Mouse (Mus musculus): ENCODE results near the gene Zfp941. TPM values are rescaled to one million over a fixed set of nuclear protein-coding genes. Genes with fewer than 3 reads are reported as not detected.
"Not testable (repeated sequence)": the region's sequence is repeated elsewhere in the genome, so short reads cannot be mapped to it uniquely, and the experiment has no call there.

Gene Zfp941
- polyA plus RNA-seq, 1 experiment = 0.13 TPM

- TF ChIP-seq REST (IDR thresholded peaks at IDR 0.05; ENCODE audit: insufficient read depth, insufficient read length) (no peak), MYOG (IDR thresholded peaks at IDR 0.05; ENCODE audit: control insufficient read depth in 1 of 3, insufficient read depth in 1 of 3, insufficient read length in 2 of 3, low read depth in 2 of 3) (no peak), POLR2AphosphoS2 (IDR thresholded peaks at IDR 0.05; ENCODE audit: insufficient read length, low read depth) (no peak), CEBPB (IDR thresholded peaks at IDR 0.05; ENCODE audit: insufficient read depth, poor library complexity, severe bottlenecking) (no peak), TCF3 (IDR thresholded peaks at IDR 0.05; ENCODE audit: insufficient read length, low read depth) (no peak), TCF12 (IDR thresholded peaks at IDR 0.05; ENCODE audit: insufficient read depth, poor library complexity, severe bottlenecking) (no peak), MYOD1 (IDR thresholded peaks at IDR 0.05; ENCODE audit: control insufficient read depth in 1 of 3, insufficient read length in 2 of 3, low read depth in 2 of 3) (no peak), POLR2A (IDR thresholded peaks at IDR 0.05; ENCODE audit: insufficient read length, low read depth) (no peak), USF1 (IDR thresholded peaks at IDR 0.05; ENCODE audit: low read depth) (no peak), E2F4 (IDR thresholded peaks at IDR 0.05; ENCODE audit: insufficient read depth) (no peak), MAX (IDR thresholded peaks at IDR 0.05; ENCODE audit: low read depth) (no peak), SRF (IDR thresholded peaks at IDR 0.05; ENCODE audit: control insufficient read depth, insufficient read length, low read depth) (no peak)
- no peak overlapping the region for H3ac ChIP-seq (ENCODE audit: control insufficient read depth, insufficient read length)
- H3K4me3 ChIP-seq = no peak overlapping the region
- H3K79me2 ChIP-seq (ENCODE audit: control insufficient read depth, insufficient read depth) = no peaks in the 10 kb centered on the region
- H3K27me3 ChIP-seq (ENCODE audit: control insufficient read depth, insufficient read depth, insufficient read length) = peaks cover 16% of the 10 kb centered on the region
- H3K4me2 ChIP-seq (ENCODE audit: low read depth) = no peak overlapping the region
- H3K36me3 ChIP-seq (ENCODE audit: control insufficient read depth, insufficient read depth) = no peaks in the 10 kb centered on the region
These were observed 28.4 kb downstream of the Zfp941 start for GRCm38 (mm10) chr7:140793541-140793940.

DNA sequence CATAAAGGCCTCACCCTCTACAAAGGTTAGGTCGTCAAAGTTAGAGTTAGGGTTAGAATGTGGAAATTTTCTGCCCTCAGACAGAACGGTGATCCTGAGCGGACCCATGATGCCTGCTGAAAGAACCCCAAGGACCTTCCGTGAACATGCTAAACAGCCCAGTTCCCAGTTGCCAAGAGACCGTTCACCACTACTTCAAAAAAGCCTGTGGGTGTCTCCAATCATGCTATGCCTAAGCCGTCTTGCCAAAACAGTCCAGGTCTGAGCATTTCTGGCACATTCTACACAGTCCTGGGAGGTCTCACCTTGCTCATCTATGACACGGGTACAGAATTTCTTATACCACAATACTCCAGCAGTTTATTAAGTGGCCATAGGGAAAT lies 33.9 kb downstream of the Zfp941 start:
- TF ChIP-seq MYOD1 (IDR thresholded peaks at IDR 0.05; ENCODE audit: control insufficient read depth in 1 of 3, insufficient read length in 2 of 3, low read depth in 2 of 3) = no peak
- no peak for TF ChIP-seq POLR2A (IDR thresholded peaks at IDR 0.05; ENCODE audit: insufficient read length, low read depth)
- no peak for TF ChIP-seq TCF3 (IDR thresholded peaks at IDR 0.05; ENCODE audit: insufficient read length, low read depth)
- TF ChIP-seq POLR2AphosphoS2 (IDR thresholded peaks at IDR 0.05; ENCODE audit: insufficient read length, low read depth) = no peak
- no peak overlapping the region for H3K4me3 ChIP-seq
- no peak overlapping the region for H3ac ChIP-seq (ENCODE audit: control insufficient read depth, insufficient read length)
- H3K79me2 ChIP-seq (ENCODE audit: control insufficient read depth, insufficient read depth) = no peaks in the 10 kb centered on the region
- no peak overlapping the region for H3K4me2 ChIP-seq (ENCODE audit: low read depth)
- H3K27me3 ChIP-seq (ENCODE audit: control insufficient read depth, insufficient read depth, insufficient read length) = peaks cover 20% of the 10 kb centered on the region
- H3K36me3 ChIP-seq (ENCODE audit: control insufficient read depth, insufficient read depth) = no peaks in the 10 kb centered on the region

DNA sequence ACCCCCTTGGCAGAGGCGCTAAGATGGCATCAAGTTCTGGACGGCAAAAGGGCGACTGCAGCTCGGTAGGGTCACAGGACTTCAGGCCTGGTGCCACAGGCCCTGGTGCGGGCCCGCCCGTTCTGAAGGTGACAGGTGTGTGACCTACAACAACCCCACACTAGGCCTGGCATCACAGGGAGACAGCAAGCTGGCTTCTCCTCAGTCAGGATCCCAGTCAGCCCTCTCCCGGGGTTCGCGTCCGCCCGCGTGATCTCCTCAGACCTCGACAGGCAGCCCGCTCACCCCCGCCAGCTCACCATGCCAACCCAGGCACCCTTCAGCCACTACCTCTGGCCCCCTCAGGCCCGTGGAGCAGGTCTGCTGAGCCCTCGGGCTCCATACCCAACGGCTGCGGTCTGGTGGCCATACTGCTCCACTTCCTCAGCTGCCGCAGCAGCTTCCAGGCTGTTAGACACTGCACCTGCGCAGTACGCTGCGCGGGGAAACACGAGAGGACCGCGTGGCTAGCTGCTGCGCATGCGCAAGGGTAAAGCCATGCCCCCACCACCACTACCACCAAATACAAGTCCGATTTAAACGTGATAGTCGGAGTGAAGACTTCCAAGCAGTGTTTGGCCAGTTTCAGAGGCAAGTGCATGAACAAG lies 34.4 kb downstream of the Zfp941 start, which contains the start of gene Syce1:
TSS of gene Syce1 (minus strand) at position 447 of the 647 bp plus-strand sequence.
- H3ac ChIP-seq (ENCODE audit: control insufficient read depth, insufficient read length) = no peak within 1 kb of the TSS
- H3K4me3 ChIP-seq = no peak within 1 kb of the TSS
- no peak within 1 kb of the TSS for H3K4me2 ChIP-seq (ENCODE audit: low read depth)
- peaks cover 14% of the 10 kb centered on the region for H3K27me3 ChIP-seq (ENCODE audit: control insufficient read depth, insufficient read depth, insufficient read length)
- H3K36me3 ChIP-seq (ENCODE audit: control insufficient read depth, insufficient read depth) = no peaks in the 10 kb centered on the region
- H3K79me2 ChIP-seq (ENCODE audit: control insufficient read depth, insufficient read depth) = no peaks in the 10 kb centered on the region
- TF ChIP-seq TCF12 (IDR thresholded peaks at IDR 0.05; ENCODE audit: insufficient read depth, poor library complexity, severe bottlenecking) = no peak
- TF ChIP-seq POLR2A (IDR thresholded peaks at IDR 0.05; ENCODE audit: insufficient read length, low read depth) = no peak
- no peak for TF ChIP-seq MYOD1 (IDR thresholded peaks at IDR 0.05; ENCODE audit: control insufficient read depth in 1 of 3, insufficient read length in 2 of 3, low read depth in 2 of 3)
- TF ChIP-seq POLR2AphosphoS2 (IDR thresholded peaks at IDR 0.05; ENCODE audit: insufficient read length, low read depth) = no peak
- TF ChIP-seq CEBPB (IDR thresholded peaks at IDR 0.05; ENCODE audit: insufficient read depth, poor library complexity, severe bottlenecking) = no peak
- TF ChIP-seq USF1 (IDR thresholded peaks at IDR 0.05; ENCODE audit: low read depth) = no peak
- TF ChIP-seq TCF3 (IDR thresholded peaks at IDR 0.05; ENCODE audit: insufficient read length, low read depth) = no peak
- no peak for TF ChIP-seq E2F4 (IDR thresholded peaks at IDR 0.05; ENCODE audit: insufficient read depth)
- no peak for TF ChIP-seq MAX (IDR thresholded peaks at IDR 0.05; ENCODE audit: low read depth)
- no peak for TF ChIP-seq REST (IDR thresholded peaks at IDR 0.05; ENCODE audit: insufficient read depth, insufficient read length)

- no peaks in the 10 kb centered on the region for H3K79me2 ChIP-seq (ENCODE audit: control insufficient read depth, insufficient read depth)
- H3K36me3 ChIP-seq (ENCODE audit: control insufficient read depth, insufficient read depth) = no peaks in the 10 kb centered on the region
- no peak for TF ChIP-seq POLR2A (IDR thresholded peaks at IDR 0.05; ENCODE audit: insufficient read length, low read depth)
- no peak for TF ChIP-seq TCF12 (IDR thresholded peaks at IDR 0.05; ENCODE audit: insufficient read depth, poor library complexity, severe bottlenecking)
- H3K4me2 ChIP-seq (ENCODE audit: low read depth) = no peak overlapping the region
- H3K4me3 ChIP-seq = no peak overlapping the region
- H3ac ChIP-seq (ENCODE audit: control insufficient read depth, insufficient read length) = no peak overlapping the region
- H3K27me3 ChIP-seq (ENCODE audit: control insufficient read depth, insufficient read depth, insufficient read length) = peaks cover 12% of the 10 kb centered on the region
These were observed 41.4 kb downstream of the Zfp941 start for GRCm38 (mm10) chr7:140780548-140780947.

DNA sequence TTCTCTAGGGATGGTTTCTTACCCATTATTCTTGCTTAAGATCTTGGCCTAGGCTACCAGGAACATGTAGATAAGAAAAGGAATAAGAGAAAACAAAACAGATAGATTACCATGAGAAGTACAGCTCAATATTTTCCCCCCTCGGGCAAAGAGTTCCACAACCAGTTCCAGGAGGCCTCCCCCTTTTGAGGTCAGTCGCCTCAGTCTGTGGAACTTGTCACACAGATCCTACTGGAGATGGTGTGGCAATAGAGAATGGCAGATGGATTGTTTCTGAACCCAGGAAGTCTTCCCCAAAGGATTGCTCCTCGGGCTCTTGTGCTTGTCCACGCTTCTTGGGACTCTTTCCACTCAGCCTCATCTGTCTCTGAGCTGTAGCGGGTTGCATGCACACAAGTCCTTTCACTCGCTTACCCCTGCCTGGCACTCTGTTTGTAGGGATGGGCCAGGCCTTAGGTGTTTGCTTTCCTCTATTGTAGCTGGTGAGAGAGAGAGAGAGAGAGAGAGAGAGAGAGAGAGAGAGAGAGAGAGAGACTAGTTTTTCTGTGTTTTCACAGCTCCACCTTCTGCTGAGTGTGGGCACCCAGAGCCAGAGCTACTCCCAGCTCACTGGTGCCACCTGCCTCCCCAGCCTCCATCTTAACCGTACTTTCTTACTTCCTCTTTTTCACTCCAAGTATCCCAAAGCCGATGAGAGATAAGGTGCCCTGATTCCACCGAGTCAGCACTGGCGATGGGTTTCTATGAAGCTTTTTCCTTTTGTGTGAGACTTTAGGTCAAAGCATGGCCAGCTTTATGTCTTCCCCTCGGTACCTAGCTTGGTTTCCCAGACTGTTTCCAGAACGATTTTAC lies 55.9 kb downstream of the Zfp941 start:
- TF ChIP-seq CEBPB (IDR thresholded peaks at IDR 0.05; ENCODE audit: insufficient read depth, poor library complexity, severe bottlenecking) (no peak), MYOG (IDR thresholded peaks at IDR 0.05; ENCODE audit: control insufficient read depth in 1 of 3, insufficient read depth in 1 of 3, insufficient read length in 2 of 3, low read depth in 2 of 3) (no peak), MYOD1 (IDR thresholded peaks at IDR 0.05; ENCODE audit: control insufficient read depth in 1 of 3, insufficient read length in 2 of 3, low read depth in 2 of 3) (no peak), USF1 (IDR thresholded peaks at IDR 0.05; ENCODE audit: low read depth) (no peak), POLR2AphosphoS2 (IDR thresholded peaks at IDR 0.05; ENCODE audit: insufficient read length, low read depth) (no peak), E2F4 (IDR thresholded peaks at IDR 0.05; ENCODE audit: insufficient read depth) (no peak), MAX (IDR thresholded peaks at IDR 0.05; ENCODE audit: low read depth) (no peak), POLR2A (IDR thresholded peaks at IDR 0.05; ENCODE audit: insufficient read length, low read depth) (no peak), REST (IDR thresholded peaks at IDR 0.05; ENCODE audit: insufficient read depth, insufficient read length) (no peak), TCF12 (IDR thresholded peaks at IDR 0.05; ENCODE audit: insufficient read depth, poor library complexity, severe bottlenecking) (no peak), TCF3 (IDR thresholded peaks at IDR 0.05; ENCODE audit: insufficient read length, low read depth) (no peak), SRF (IDR thresholded peaks at IDR 0.05; ENCODE audit: control insufficient read depth, insufficient read length, low read depth) (no peak)
- no peak overlapping the region for H3K4me3 ChIP-seq

GRCm38 (mm10) chr7:140765391-140765790 lies 56.6 kb downstream of the Zfp941 start:
- H3K4me2 ChIP-seq (ENCODE audit: low read depth); H3K36me3 ChIP-seq (ENCODE audit: control insufficient read depth, insufficient read depth); H3K79me2 ChIP-seq (ENCODE audit: control insufficient read depth, insufficient read depth); H3ac ChIP-seq (ENCODE audit: control insufficient read depth, insufficient read length); H3K4me3 ChIP-seq: not testable (repeated sequence)
- peaks cover 11% of the 10 kb centered on the region for H3K27me3 ChIP-seq (ENCODE audit: control insufficient read depth, insufficient read depth, insufficient read length)

More for the DNA sequence above, 55.9 kb downstream of the Zfp941 start:
- Histone ChIP-seq H3ac (ENCODE audit: control insufficient read depth, insufficient read length) (no peak overlapping the region), H3K27me3 (ENCODE audit: control insufficient read depth, insufficient read depth, insufficient read length) (peaks cover 8% of the 10 kb centered on the region), H3K36me3 (ENCODE audit: control insufficient read depth, insufficient read depth) (no peaks in the 10 kb centered on the region), H3K4me2 (ENCODE audit: low read depth) (no peak overlapping the region), H3K79me2 (ENCODE audit: control insufficient read depth, insufficient read depth) (no peaks in the 10 kb centered on the region)
